Mouse (Mus musculus): ENCODE measurements around the gene F7. TPM values are rescaled to one million over a fixed set of nuclear protein-coding genes. Genes with fewer than 3 reads are reported as not detected.

The F7 gene
- total RNA-seq, 2 experiments from 2014 or later = 0.20 TPM; not detected in 1

GRCm38 (mm10) chr8:12994468-12994867 lies 31.4 kb upstream of the F7 start:
- TF ChIP-seq CTCF (conservative IDR thresholded peaks at IDR 0.05) = no peak
- DNase-seq (ENCODE audit: low spot score in 2 of 2) = no peak
- H3K27ac ChIP-seq = no peak overlapping the region
- H3K4me3 ChIP-seq = no peak overlapping the region

GRCm38 (mm10) chr8:12995481-12995880 lies 30.4 kb upstream of the F7 start:
- H3K4me3 ChIP-seq = no peak overlapping the region
- no peak for TF ChIP-seq CTCF (conservative IDR thresholded peaks at IDR 0.05)
- 0 out of 2 replicates have a peak overlapping the region, but pooled peaks have one; percentile 39 for H3K27ac ChIP-seq
- DNase-seq (ENCODE audit: low spot score in 2 of 2) = no peak

GRCm38 (mm10) chr8:12996831-12997275 lies 29.0 kb upstream of the F7 start:
- no peak overlapping the region for H3K27ac ChIP-seq
- TF ChIP-seq CTCF (conservative IDR thresholded peaks at IDR 0.05) = no peak
- no peak overlapping the region for H3K4me3 ChIP-seq
- DNase-seq (ENCODE audit: low spot score in 2 of 2) = no peak

GRCm38 (mm10) chr8:12998331-12998730 lies 27.5 kb upstream of the F7 start:
- TF ChIP-seq CTCF (conservative IDR thresholded peaks at IDR 0.05) = no peak
- no peak overlapping the region for H3K27ac ChIP-seq
- DNase-seq (ENCODE audit: low spot score in 2 of 2) = no peak
- no peak overlapping the region for H3K4me3 ChIP-seq

GRCm38 (mm10) chr8:12999793-13000192 lies 26.0 kb upstream of the F7 start:
- Histone ChIP-seq H3K4me3 (no peak overlapping the region), H3K27ac (no peak overlapping the region)
- peak in 1 of 2 experiments; percentile 53 for DNase-seq (ENCODE audit: low spot score in 2 of 2)
- TF ChIP-seq CTCF (conservative IDR thresholded peaks at IDR 0.05) = no peak

GRCm38 (mm10) chr8:13007458-13007857 lies 18.4 kb upstream of the F7 start:
- Histone ChIP-seq H3K27ac (no peak overlapping the region), H3K4me3 (no peak overlapping the region)
- no peak for DNase-seq (ENCODE audit: low spot score in 2 of 2)
- TF ChIP-seq CTCF (conservative IDR thresholded peaks at IDR 0.05) = no peak

DNA sequence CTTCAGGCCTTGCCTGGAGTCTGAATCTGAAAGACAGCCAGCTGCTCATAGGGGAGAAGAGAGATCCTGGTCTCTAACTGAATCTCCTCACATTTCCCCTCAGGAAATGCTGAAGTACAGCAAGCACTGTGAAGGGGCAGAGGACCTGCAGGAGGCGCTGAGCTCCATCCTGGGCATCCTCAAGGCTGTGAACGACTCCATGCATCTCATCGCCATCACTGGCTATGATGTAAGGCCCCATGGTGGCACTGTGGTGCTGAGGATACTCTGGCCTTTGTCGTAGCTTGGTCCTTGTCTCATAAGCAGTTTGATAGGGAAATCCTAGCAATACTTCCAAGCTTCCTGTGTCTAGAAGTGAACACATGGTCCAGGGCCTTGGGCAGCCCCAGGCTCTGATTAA lies 15.5 kb upstream of the F7 start:
- Histone ChIP-seq H3K27ac (no peak overlapping the region), H3K4me3 (no peak overlapping the region)
- TF ChIP-seq CTCF (conservative IDR thresholded peaks at IDR 0.05) = peak; percentile 19; the same call in 1 of the 2 replicates
- no peak for DNase-seq (ENCODE audit: low spot score in 2 of 2)

DNA sequence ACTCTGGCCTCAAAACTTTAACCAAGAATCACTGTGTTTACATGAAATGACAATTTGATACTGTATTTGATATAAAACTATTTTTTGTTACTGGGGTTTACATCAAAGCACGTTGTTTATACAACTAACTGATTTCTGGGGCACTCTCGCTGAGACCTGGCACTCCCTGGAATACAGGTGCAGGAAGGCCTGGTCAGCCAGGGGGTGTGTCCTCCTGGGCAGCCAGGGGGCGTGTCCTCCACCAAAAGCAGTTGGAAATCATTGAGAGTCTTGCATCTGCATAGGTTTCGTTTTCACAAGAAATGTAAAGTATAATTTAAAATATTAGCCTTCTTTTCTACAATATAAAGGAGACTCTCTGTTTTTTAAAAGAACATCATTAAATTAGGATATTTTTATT lies 6.3 kb upstream of the F7 start:
- TF ChIP-seq CTCF (conservative IDR thresholded peaks at IDR 0.05) = peak; percentile 15; the same call in 1 of the 2 replicates
- H3K27ac ChIP-seq = no peak overlapping the region
- no peak overlapping the region for H3K4me3 ChIP-seq
- DNase-seq (ENCODE audit: low spot score in 2 of 2) = no peak

DNA sequence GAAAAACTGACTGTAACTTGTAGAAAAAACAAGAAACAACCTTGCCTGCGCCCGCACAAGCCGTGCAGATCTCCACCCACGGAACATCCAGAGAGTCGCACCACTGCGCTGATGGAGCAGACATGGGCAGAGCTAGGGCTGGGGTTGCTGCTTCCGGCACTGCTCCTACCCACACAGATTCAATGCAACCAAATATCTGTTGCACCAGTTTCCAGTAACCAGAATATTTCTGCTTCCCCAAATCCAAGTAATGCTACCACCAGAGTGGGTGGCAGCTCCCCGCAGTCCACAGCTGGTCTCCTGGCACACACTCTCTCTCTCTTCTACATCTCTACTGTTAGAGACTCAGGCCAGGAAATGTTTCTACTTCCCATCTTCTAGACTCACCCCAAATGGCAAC lies 4.0 kb upstream of the F7 start:
- peak overlapping the region; percentile 53 for H3K27ac ChIP-seq
- peak; percentile 19 to 45 for DNase-seq (ENCODE audit: low spot score in 2 of 2)
- no peak for TF ChIP-seq CTCF (conservative IDR thresholded peaks at IDR 0.05)
- H3K4me3 ChIP-seq = no peak overlapping the region

GRCm38 (mm10) chr8:13027615-13028014 lies 1.8 kb downstream of the F7 start:
- no peak for TF ChIP-seq CTCF (conservative IDR thresholded peaks at IDR 0.05)
- Histone ChIP-seq H3K27ac (no peak overlapping the region), H3K4me3 (no peak overlapping the region)
- DNase-seq (ENCODE audit: low spot score in 2 of 2) = no peak

GRCm38 (mm10) chr8:13028482-13028881 lies 2.6 kb downstream of the F7 start:
- H3K27ac ChIP-seq = peak overlapping the region; percentile 36; the same call in 1 of the 2 replicates
- DNase-seq (ENCODE audit: low spot score in 2 of 2) = peak; percentile 46 to 58
- no peak for TF ChIP-seq CTCF (conservative IDR thresholded peaks at IDR 0.05)
- no peak overlapping the region for H3K4me3 ChIP-seq

- Histone ChIP-seq H3K27ac (peak overlapping the region; percentile 82), H3K4me3 (no peak overlapping the region)
- TF ChIP-seq CTCF (conservative IDR thresholded peaks at IDR 0.05) = no peak
- DNase-seq (ENCODE audit: low spot score in 2 of 2) = peak; percentile 60 to 73
These were observed 10.5 kb downstream of the F7 start for GRCm38 (mm10) chr8:13036346-13036812.

GRCm38 (mm10) chr8:13037015-13037414 lies 11.2 kb downstream of the F7 start, which contains the start of gene F10:
Gene F10 (plus strand): TSS chr8:13037308.
- Histone ChIP-seq H3K4me3 (no peak within 1 kb of the TSS), H3K27ac (peak within 1 kb of the TSS; percentile 82)
- TF ChIP-seq CTCF (conservative IDR thresholded peaks at IDR 0.05) = no peak
- DNase-seq (ENCODE audit: low spot score in 2 of 2) = no peak

GRCm38 (mm10) chr8:13037569-13037968 lies 11.7 kb downstream of the F7 start:
- no peak for DNase-seq (ENCODE audit: low spot score in 2 of 2)
- TF ChIP-seq CTCF (conservative IDR thresholded peaks at IDR 0.05) = no peak
- H3K4me3 ChIP-seq = no peak overlapping the region
- H3K27ac ChIP-seq = no peak overlapping the region

Data from layer of hippocampus, adult 2 months (tissue).